Mouse (Mus musculus): ENCODE data around the gene Plcl2. TPM values are rescaled to one million over a fixed set of nuclear protein-coding genes. Genes with fewer than 3 reads are reported as not detected.

Gene Plcl2
- 2.6 and 6.7 TPM in 2 replicates for polyA plus RNA-seq (2012; rRNA removed)

DNA sequence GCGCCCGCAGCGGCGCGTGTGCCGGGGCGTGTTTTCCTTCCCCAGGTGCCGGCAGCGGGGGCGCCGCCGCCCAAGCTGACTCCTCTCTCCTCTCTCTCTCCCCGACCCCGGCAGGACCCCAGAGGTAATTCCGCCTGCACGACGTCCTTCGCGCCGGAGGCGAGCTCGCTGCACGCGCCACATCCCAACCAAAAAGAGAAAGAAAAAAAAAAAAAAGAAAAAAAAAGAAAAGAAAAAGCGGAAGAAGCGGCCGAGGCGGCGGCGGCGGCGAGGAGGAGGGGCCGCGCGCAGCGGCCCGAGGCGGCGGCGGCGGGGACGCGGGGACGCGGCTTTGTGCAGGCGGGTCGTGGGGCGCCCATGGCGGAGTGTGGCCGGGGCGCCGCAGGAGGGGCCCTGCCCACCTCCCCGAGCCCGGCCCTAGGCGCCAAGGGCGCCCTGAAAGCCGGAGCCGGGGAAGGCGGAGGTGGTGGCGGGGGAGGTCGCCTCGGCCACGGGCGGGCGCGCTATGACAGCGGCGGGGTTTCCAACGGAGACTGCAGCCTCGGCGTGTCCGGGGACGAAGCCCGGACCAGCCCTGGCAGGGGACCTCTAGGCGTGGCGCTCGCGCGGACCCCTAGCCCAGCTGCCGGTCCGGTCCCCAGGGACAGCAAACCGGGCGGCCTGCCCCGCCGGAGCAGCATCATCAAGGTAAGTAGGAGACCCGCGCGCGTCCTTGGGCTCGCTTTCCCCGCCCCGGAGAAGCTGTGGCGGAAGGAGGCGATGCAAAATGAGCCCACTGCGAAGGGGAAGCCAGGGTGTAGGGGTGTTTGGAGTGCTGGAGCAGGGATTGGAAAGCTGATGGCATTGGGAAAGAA lies at the start of gene Plcl2:
TSS of gene Plcl2 (plus strand) at position 153 of the 854 bp plus-strand sequence.
- Histone ChIP-seq H3K4me1 (ENCODE audit: control insufficient read depth, insufficient read depth, insufficient read length, low read length) (peaks cover 15% of the 10 kb centered on the region), H3K27ac (ENCODE audit: insufficient read depth, low read depth, low read length) (peak within 1 kb of the TSS; percentile 67), H3K36me3 (ENCODE audit: control insufficient read depth, insufficient read depth, low read length) (no peaks in the 10 kb centered on the region), H3K4me3 (ENCODE audit: low read depth, low read length) (peak within 1 kb of the TSS; percentile 95), H3K27me3 (ENCODE audit: control insufficient read depth, insufficient read depth, low read length) (no peaks in the 10 kb centered on the region)
- WGBS = under 1% methylated on average over 89 of the region's 95 CpGs
- TF ChIP-seq CTCF (IDR thresholded peaks at IDR 0.05; ENCODE audit: extremely low read depth, insufficient read length, insufficient replicate concordance, low read depth, low read length) (no peak), POLR2A (IDR thresholded peaks at IDR 0.05; ENCODE audit: low read depth, low read length) (no peak)

DNA sequence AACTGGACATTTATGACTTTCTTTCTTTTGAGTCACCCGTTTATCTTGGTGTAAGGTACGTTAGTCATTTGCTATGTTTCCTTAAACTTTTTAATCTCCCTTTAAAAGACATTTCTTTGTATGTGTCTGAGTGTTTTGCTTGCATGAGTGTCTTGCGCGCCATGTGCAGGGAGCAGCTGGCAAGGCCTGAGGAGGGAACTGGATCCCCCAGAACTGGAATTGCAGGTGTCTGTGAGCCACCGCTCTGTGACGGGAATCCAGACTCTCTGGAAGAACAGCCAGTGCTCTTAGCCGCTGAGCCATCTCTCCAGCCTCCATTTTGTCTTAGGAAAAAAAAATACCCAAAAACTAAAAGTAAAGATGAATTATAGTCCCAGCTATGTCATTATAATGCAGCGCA lies 48.9 kb upstream of the Plcl2 start:
- no peak overlapping the region for H3K27ac ChIP-seq (ENCODE audit: insufficient read depth, low read depth, low read length)
- H3K4me1 ChIP-seq (ENCODE audit: control insufficient read depth, insufficient read depth, insufficient read length, low read length) = peaks cover 2% of the 10 kb centered on the region; the same call in 1 of the 2 replicates
- no peaks in the 10 kb centered on the region for H3K36me3 ChIP-seq (ENCODE audit: control insufficient read depth, insufficient read depth, low read length)
- H3K27me3 ChIP-seq (ENCODE audit: control insufficient read depth, insufficient read depth, low read length) = no peaks in the 10 kb centered on the region
- no peak for TF ChIP-seq CTCF (IDR thresholded peaks at IDR 0.05; ENCODE audit: extremely low read depth, insufficient read length, insufficient replicate concordance, low read depth, low read length)
- TF ChIP-seq POLR2A (IDR thresholded peaks at IDR 0.05; ENCODE audit: low read depth, low read length) = no peak
- WGBS = 86% methylated on average over 8 of the region's 8 CpGs
- no peak overlapping the region for H3K4me3 ChIP-seq (ENCODE audit: low read depth, low read length)

DNA sequence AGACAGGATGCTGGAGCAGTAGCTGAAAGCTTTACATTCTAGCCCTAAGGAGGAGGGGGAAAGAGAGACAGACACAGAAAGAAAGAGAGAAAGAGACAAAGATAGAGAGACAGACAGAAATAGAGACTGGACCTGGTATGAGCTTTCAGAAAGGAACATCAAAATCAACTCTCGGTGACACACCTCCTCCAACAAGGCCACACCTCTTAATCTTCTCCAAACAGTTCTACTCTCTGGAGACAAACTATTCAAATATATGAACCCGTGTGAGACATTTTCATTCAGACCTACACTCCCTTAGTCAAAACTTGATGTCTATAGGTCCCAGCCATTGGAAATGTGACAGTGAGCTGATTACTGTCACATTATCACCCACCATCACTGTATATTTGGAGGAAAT lies 41.8 kb upstream of the Plcl2 start:
- H3K4me1 ChIP-seq (ENCODE audit: control insufficient read depth, insufficient read depth, insufficient read length, low read length) = no peaks in the 10 kb centered on the region; the same call in 1 of the 2 replicates
- WGBS = 90% methylated on average over 2 of the region's 2 CpGs
- no peaks in the 10 kb centered on the region for H3K36me3 ChIP-seq (ENCODE audit: control insufficient read depth, insufficient read depth, low read length)
- no peak overlapping the region for H3K4me3 ChIP-seq (ENCODE audit: low read depth, low read length)
- no peak overlapping the region for H3K27ac ChIP-seq (ENCODE audit: insufficient read depth, low read depth, low read length)
- TF ChIP-seq CTCF (IDR thresholded peaks at IDR 0.05; ENCODE audit: extremely low read depth, insufficient read length, insufficient replicate concordance, low read depth, low read length) (no peak), POLR2A (IDR thresholded peaks at IDR 0.05; ENCODE audit: low read depth, low read length) (no peak)
- no peaks in the 10 kb centered on the region for H3K27me3 ChIP-seq (ENCODE audit: control insufficient read depth, insufficient read depth, low read length)

GRCm38 (mm10) chr17:50469126-50469525 lies 40.1 kb upstream of the Plcl2 start:
- H3K4me1 ChIP-seq (ENCODE audit: control insufficient read depth, insufficient read depth, insufficient read length, low read length) = no peaks in the 10 kb centered on the region; the same call in 1 of the 2 replicates
- no peak overlapping the region for H3K4me3 ChIP-seq (ENCODE audit: low read depth, low read length)
- H3K36me3 ChIP-seq (ENCODE audit: control insufficient read depth, insufficient read depth, low read length) = no peaks in the 10 kb centered on the region
- TF ChIP-seq CTCF (IDR thresholded peaks at IDR 0.05; ENCODE audit: extremely low read depth, insufficient read length, insufficient replicate concordance, low read depth, low read length) (no peak), POLR2A (IDR thresholded peaks at IDR 0.05; ENCODE audit: low read depth, low read length) (no peak)
- H3K27ac ChIP-seq (ENCODE audit: insufficient read depth, low read depth, low read length) = no peak overlapping the region
- 85% methylated on average over 5 of the region's 5 CpGs for WGBS
- no peaks in the 10 kb centered on the region for H3K27me3 ChIP-seq (ENCODE audit: control insufficient read depth, insufficient read depth, low read length)

DNA sequence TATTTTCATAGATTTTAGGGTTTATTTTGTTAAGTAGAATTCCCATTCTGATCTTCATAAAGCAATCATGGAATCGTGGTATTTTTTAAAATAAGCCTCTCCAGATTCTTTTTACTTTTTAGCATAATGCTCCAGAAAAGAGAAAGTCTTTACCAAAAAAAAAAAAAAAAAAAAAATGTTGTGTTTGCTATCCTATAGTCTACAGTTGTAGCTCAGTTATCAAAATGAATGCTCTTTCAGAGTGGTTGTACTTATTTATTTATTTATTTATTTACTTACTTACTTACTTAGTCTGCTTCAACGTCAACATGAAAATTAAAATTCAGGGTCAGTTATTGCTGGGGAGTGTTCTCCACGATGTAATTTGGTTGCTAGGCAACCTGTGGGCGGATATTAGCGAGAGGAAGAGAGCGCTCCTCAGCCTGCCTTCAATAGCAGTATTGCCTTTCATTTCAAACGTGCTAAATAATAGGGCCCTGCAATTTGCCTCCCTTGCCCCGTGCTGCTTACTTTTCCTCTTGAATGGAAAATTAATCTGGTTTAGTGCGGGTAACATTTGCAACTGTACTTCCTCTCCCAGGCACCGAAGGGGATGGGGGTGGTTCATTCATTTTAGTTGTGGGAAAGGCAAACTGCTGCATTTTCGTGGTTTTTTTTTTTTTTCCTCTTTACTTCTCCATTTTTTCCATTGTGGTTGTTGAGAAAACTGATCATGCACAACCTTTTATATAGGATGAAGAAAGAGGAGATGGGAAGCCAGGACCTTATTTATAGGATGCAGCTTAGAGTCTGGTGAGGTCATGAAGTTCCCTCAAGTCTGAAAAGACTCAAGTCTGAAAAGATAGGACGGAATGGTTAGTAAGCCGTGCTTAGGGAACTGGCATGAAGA lies 39.4 kb upstream of the Plcl2 start:
- TF ChIP-seq POLR2A (IDR thresholded peaks at IDR 0.05; ENCODE audit: low read depth, low read length) (no peak), CTCF (IDR thresholded peaks at IDR 0.05; ENCODE audit: extremely low read depth, insufficient read length, insufficient replicate concordance, low read depth, low read length) (no peak)
- Histone ChIP-seq H3K4me1 (ENCODE audit: control insufficient read depth, insufficient read depth, insufficient read length, low read length) (no peaks in the 10 kb centered on the region; the same call in 1 of the 2 replicates), H3K4me3 (ENCODE audit: low read depth, low read length) (peak overlapping the region; percentile 56), H3K36me3 (ENCODE audit: control insufficient read depth, insufficient read depth, low read length) (no peaks in the 10 kb centered on the region), H3K27me3 (ENCODE audit: control insufficient read depth, insufficient read depth, low read length) (no peaks in the 10 kb centered on the region), H3K27ac (ENCODE audit: insufficient read depth, low read depth, low read length) (peak overlapping the region; percentile 85)
- WGBS = 28% methylated on average over 13 of the region's 13 CpGs

DNA sequence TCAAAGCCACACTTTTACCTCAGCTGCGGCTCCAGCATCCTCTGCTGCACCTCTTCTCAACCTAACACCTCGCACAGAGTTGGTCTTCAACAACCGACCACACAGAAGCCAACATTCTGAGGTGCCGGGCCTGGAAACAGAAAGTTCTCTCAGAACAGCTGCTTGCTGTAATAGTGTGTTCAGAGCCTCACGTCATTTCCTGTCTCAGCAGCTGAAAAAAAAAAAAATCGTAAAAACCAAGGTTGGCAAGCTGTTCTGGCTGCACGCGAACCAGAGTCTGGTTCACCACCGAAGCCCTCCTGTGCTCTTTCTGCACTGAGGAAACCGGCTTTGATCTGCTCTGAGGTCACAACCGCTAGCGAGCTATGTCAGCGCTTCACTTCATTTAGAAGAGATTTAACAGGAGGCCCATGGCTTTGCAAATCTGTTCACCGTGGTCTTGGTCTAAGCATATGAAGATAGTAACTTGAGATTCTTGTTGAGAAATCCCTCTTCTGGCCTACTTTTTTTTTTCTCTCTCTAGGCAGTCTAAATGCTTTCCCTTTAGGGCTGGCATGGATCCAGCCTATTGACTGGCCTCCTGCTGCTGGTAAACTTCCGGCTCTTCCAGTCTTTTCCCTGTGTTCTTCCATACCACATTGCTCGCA lies 38.6 kb upstream of the Plcl2 start:
- H3K27me3 ChIP-seq (ENCODE audit: control insufficient read depth, insufficient read depth, low read length) = no peaks in the 10 kb centered on the region
- 19% methylated on average over 16 of the region's 16 CpGs for WGBS
- TF ChIP-seq POLR2A (IDR thresholded peaks at IDR 0.05; ENCODE audit: low read depth, low read length) (no peak), CTCF (IDR thresholded peaks at IDR 0.05; ENCODE audit: extremely low read depth, insufficient read length, insufficient replicate concordance, low read depth, low read length) (no peak)
- H3K27ac ChIP-seq (ENCODE audit: insufficient read depth, low read depth, low read length) = peak overlapping the region; percentile 85
- H3K4me1 ChIP-seq (ENCODE audit: control insufficient read depth, insufficient read depth, insufficient read length, low read length) = no peaks in the 10 kb centered on the region; the same call in 1 of the 2 replicates
- H3K4me3 ChIP-seq (ENCODE audit: low read depth, low read length) = peak overlapping the region; percentile 56
- H3K36me3 ChIP-seq (ENCODE audit: control insufficient read depth, insufficient read depth, low read length) = no peaks in the 10 kb centered on the region

Data from small intestine, adult 2 months (tissue).